Mouse (Mus musculus) cerebellum, adult 9-10 months (tissue): ENCODE data around the gene Rab27a.
"Not testable (repeated sequence)": the region's sequence is repeated elsewhere in the genome, so short reads cannot be mapped to it uniquely, and the experiment has no call there.

ENCODE experiments used
- DNase-seq: peaks from one replicate; pipeline ENCODE4 v3.0.0; 2022

Gene Rab27a

DNA sequence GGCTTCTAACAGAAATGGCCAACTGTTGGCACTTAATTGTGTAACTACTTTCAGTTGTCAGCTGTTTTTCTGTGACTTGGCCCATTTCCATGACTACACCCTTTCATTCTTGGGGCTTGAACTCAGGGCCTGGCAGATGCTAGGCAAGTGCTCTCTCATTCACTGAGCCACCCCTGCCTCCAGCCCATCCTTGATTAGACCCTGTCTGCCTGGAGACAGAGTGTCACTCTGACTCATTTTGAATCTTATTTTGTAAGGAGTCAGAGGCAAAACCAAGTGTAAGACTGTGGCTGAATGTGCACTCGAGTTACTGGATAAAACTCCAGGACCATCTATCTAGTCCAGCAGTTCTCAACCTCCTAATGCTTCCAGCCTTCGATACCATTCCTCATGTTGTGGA is 3.3 kb downstream of the Rab27a start:
- no peak for DNase-seq

DNA sequence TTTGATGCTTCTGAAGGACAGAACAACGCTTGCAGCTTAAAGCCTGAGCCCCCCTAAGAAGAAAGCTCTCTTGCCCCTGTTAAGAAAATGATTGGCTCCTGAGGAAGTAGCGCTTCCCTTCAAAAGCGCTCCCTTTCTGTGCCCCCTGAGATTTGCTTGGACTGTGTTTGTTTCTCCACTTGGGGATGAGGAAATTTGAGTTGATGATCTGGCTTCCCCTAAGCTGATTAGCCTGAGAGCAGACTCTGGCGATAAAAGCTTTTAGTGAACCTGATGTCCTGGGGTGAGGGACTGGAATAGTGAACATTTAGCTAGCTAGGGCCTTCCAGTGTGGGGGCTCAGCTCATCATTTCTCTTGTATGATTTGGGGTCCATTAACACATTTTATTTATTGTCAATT is 4.3 kb downstream of the Rab27a start:
- no peak for DNase-seq

DNA sequence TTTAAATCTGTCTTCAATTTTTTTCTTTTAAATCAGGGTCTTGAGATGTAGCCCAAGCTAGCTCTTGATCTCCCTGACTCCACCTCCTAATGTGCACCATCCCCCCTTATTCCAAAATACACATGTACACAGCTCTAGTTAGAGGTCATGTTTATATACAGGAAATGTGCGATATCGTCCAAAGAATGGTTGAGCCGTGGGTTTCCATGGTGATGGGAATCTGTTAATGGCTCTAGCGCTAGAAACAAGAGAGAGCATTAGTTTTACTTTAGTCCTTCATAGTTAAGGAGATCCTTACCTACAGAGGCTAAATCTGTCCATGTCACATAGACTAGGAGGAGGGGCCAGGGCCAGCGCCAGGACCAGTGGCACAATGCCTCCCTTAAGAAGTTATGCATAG is 5.2 kb downstream of the Rab27a start:
- no peak for DNase-seq

DNA sequence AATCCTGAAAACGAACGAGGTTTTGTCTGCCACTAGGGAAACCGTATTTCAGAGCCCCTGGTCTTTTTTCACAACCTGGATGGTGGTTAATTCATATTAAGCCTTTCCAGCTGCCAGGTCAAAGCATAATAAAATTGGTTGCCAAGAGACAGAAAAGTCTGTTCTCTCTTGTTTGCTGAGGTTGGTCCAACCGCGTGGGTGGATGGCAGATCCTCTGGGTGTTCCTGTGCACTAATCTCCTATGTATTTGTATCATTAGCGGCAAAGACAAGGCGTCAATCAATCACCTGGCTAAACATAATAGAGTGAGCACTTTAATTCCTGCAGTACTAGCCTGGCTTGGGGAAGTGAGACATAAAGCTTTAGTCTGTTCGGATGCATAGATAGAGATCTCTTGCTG is 6.0 kb downstream of the Rab27a start:
- DNase-seq = no peak

DNA sequence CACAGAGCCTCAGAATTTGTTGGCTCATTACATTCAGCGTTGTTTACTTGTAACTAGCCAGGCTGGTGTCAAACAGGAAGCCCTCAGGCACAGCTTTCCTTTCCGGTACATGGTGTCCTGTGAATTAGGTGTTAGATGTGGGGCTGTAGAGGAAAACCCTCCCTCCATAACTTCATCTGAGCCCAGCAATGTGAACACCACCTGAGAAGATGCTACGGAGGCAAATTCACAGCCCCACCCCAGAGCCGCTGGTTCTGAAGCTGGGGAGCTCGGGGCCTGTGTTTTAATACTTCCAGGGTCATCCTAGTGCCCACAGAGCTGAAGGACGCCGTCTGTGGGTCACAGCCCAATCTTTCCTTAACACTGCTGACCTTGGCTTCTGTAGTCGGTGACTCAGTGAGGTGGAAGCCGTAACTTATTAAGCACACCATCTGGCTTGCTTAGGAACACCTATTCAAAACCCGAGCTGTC is 10.8 kb downstream of the Rab27a start:
- no peak for DNase-seq

DNA sequence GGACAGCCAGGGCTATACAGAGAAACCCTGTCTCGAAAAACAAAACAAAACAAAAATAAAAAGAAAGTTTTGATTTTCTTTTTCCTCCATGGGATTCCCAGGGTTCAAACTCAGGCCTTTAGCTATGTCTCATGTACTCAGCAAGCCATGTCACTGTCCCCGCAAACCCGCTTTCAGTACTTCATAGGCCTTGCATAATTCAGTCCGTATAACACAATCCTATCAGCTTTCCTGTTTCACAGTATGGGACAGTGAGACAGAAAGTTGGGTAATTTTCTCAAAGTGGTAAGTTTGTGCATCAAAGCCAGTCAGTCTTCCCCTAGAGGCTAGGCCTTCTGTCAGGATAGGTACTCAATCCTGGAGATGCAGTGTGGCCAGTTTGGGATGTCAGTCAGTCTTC is 14.6 kb downstream of the Rab27a start:
- DNase-seq = no peak

DNA sequence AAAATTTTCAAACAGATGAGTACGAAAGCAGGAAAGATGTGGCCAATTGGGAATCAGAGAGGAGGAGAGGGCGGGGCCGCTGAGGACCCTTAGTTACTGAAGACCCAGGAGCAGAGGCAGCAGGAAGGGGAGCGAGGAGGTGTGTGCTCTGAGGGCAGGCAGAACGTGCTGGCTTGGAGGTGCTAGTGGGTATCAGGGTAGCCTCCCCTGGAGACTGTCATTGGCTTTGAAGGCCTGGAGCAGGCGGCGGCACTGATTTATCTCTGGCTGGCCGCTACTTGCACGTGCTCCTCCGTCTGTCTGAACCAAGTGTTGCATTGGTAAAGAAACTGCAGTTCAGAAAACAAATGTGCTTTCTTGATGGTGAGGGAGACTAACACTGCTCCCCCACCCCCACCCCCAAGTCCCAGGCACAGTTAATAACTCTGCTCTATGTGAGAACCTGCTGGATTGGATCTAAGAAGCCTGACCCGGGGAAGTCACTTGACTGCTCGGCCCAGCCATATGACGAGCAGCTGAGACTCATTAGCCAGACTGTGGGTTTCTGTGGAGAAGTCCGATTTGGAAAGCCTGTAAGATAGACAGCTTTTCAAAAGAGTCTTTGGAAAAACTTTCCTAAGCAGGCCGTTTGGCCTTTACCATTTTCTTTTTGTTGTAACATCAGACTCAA is 19.1 kb downstream of the Rab27a start:
- DNase-seq = no peak

DNA sequence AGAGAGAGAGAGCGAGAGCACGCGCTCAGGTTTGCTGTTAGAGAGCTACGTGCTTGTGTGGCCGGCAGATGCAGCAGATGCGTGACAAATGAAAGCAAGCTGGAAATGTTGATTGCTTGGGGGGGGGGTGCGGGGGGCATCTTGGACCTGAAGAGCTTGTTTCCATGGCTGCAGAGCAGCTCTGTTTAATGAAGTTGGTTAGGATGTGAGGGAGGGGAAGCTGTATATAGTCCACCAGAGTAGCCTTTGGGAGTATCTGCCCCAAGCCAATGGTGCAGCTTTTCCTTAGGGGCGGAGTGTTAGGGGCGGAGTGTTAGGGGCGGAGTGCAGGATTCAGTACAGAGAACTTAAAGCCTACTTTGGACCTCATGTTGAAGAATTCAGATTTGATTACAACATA is 22.4 kb downstream of the Rab27a start:
- no peak for DNase-seq

DNA sequence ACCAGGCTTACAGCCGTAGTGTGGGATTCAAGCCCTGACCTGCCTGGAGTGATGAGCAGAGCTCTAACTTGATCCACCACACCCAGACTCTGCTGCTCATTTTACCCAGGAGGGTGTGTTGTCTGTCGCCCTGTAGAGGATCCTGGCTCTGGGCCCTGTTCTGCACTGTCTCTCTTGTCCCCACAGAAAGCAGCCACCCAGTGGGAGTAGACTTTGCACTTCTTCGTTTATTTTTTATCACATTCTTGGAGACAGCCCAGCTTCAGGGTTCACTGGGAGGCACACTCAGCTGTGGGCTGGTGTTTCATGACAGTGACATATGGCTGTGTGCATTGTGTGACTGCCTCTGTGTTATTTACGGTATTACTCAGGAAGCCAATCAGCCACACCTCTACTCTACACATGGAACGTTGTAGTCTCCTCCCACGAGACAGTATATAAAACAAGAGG is 23.6 kb downstream of the Rab27a start:
- DNase-seq = no peak

DNA sequence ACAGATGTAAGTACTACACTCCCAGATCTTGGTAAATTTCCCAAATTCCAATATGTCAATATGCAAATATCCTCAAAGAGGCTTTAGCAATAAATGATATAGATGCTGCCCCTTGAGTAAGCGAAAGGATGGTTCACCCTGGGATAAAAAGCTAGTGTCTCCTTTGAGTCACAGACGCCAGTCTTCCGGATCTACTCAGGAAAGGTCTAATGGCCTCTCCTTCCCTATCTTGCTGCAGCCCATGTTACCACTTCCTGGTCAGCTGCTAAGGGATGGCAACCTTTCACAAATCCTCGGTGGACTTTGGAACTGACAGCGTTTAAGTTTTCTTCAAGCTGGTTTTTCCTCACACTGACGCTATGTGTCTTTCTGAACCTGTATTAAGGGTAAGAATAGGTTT is 24.0 kb downstream of the Rab27a start:
- no peak for DNase-seq

DNA sequence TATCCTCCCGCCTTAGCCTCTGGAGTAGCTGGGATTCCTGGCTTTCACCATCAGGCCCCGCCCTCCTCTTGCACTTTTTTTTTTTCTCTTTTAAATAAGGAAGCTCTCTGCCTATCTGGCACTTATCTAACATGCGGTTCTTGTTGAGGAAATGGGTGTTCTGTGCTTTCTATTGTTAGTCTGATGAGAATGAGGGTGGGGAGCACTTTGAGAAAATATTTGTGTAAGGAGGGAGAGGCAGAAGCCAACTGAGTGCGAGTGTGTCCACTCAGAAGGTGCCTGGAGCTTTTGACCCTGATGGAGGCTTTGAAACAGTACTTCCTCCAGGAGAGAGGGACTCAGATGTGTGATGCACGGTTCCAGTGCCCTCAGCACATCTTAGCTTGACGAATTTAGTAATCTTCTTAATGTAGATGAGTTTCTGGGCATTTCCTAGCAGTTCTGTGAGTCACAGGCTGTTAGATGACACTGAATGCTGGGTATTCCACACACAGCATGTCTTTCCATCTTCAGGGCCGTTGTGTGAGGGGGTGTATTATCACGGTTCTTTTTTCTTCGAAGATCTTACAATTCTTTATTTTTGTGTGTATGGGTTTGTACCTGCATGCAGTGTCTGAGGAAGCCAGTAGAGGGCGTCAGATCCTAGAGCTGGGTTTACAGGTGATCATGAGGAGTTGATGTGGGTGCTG is 26.5 kb downstream of the Rab27a start:
- no peak for DNase-seq

DNA sequence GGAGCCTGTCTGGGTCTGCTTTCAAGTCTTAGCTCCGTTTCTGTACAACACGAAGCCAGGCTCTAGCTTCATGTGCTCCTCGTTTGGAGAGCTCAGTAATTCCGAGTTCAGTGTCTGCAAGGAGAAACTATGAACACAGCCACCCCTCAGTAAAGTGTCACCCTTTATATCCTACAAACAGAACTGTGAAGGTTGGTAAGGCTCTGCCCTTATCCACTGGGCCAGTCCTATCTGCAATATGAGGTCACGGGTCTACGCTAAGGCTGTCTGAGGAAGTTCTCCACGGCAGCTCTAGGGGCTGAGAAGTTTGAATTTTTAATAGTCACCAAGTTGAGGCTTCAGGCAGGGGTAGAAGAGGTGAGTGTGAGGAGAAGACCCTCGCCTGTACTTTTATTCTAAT is 27.8 kb downstream of the Rab27a start:
- no peak for DNase-seq

DNA sequence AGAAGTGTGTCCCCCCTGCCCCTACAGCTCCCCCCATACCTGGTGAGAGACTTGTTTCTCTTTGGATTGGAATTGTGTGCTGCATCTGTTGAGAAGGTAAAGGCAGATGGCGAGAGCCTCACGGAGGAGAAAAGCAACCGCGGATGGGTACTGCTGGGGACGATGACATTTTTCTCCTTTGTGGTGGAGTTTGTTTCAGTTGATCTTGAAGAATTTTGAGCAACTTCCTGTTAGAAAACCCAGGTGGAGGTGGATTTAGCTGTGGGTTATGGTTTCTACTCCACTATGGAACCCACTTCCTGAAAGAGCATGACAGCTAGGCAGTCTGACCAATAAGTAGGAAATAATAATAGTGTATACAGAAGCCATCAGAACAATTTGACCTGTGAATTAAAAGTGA is 28.5 kb downstream of the Rab27a start:
- DNase-seq = no peak

DNA sequence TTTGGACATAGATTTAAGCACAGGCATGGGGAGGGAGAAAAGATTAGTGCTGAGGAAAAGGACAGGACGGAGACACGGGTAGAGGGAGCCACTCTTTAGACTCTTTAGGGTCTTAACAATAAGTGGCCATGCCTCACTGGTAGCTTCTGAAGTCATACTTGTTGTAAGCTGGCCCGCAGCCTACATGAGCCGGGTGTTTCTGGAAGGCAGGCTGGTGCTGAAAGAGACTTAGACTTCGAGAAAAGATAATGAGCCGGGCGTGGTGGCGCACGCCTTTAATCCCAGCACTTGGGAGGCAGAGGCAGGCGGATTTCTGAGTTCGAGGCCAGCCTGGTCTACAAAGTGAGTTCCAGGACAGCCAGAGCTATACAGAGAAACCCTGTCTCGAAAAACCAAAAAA is 34.7 kb downstream of the Rab27a start:
- DNase-seq = not testable (repeated sequence)

DNA sequence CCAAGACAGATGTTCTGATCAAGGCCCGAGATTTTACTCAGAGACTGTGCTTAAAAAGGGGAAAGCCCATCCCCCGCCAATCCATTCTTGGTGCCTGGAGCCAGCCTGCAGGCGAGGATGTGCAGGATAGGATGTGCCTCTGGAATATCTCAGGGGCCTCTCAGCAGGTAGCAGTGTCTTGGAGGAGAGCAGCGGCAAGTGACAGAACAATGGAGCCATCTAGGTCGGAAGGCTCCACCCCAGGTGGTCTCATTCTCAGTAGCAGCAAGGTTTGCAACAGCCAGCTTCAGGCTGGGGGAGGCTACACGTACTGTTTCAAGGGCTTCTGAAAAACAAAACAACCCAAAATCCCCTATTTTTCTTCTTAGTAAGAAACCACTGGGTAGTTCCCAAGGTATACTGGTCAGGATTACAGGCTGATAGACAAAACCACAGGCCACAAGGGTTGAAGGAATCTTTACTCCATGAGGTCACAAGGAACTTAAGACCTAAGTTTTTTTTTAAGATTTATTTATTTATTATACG is 35.2 kb downstream of the Rab27a start:
- no peak for DNase-seq

DNA sequence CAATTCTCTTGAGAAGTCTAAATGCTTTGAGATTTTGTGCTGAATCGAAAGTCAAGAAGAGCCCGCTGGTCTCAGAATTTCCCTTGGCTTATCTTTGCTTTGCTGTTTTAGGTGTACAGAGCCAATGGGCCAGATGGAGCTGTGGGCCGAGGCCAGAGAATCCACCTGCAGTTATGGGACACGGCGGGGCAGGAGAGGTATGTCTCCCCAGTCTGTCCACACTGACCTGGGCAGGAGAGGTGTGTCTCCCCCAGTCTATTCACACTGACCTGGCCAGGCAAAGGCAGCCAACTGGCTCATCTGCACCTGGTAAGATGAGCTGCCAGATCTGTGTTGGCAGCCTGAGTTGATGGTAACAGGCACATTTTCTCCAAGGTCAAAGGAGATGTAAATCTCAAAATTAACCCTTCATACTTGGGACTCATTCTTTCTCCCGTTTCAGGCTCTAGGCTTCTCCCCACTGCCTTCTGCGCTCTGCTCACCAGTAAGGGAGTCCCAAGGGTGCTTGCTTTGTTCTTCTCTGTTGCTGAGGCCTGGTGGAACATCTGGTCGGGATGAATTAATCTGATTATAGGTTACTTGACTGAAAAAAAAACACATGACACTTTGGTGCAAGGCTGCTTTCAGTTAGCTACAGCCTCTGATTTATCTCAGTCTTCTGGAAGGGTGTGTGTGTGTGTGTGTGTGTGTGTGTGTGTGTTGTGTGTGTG is 37.8 kb downstream of the Rab27a start:
- peak; percentile 93 for DNase-seq

DNA sequence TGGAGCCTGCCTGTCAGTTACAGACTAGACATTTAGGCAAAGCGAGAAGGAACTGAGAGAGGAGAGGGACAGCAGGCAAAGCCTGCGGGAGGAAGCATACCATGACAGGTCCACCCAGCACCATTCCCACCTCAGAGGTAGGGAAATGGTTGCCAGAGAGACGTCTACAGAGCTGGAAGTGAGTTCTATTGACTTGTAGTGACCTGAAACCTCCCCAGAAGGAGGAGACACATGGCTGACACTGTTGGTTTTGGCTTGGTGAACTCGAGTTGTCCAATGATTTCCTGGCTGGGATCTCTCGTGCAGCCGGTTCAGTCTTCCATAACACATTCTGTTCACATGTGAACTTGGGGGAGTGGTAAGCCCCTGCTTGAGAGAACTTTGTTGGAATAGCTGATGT is 39.3 kb downstream of the Rab27a start:
- no peak for DNase-seq

DNA sequence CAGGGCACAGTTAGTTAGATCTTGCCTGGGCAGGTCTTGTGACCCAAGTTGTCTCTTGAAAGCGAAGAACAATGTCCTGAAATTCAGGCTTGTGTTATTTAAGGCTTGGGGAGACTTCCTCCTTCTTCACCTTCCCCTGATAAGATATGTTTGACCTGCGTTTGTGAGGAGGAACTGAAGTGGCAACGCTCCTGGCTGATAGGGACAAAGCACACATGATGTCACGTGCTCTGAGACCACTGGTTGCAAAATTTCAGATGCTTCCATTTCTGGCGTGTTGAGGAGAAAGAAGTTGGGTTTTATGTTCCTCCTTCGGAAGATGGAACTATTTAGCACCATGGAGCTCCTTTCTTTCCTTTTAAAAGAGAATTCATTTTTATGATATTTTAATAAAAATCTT is 41.2 kb downstream of the Rab27a start:
- no peak for DNase-seq

DNA sequence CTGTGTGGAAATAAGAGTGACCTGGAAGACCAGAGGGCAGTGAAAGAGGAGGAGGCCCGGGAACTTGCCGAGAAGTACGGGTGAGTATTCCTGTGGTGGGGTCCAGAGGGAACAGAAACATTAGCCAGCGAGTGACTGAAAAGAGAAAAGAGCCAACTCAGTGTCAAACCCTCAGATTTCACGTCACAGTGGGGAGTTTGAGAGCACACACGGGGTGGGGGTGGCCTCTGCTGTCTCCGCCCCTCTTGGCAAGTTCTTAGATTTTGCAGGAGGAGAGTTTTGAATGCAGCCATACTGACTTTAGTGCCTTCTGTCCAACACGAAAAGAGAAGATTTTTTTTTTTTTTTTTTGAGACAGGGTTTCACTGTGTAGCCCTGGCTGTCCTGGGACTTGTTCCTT is 42.5 kb downstream of the Rab27a start:
- DNase-seq = no peak

DNA sequence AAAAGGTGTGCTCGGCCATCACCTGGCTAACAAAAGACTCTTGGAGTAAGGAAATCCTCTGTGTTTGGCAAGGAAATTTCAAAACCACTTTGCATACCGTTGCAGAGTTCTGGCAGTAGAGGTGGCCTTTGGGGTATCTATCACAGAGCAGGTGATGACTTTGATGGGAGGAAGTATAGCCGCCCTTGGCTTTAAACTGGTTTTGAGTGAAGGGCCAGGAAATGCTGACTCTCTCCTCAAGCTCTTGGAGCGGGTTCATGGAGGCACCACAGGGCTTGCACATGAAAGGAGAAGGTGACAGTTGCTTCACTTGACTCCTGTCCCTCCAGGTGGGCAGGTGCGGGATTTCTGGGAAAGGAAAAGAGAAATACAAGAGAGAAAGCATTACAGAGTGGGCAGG is 42.9 kb downstream of the Rab27a start:
- DNase-seq = no peak

DNA sequence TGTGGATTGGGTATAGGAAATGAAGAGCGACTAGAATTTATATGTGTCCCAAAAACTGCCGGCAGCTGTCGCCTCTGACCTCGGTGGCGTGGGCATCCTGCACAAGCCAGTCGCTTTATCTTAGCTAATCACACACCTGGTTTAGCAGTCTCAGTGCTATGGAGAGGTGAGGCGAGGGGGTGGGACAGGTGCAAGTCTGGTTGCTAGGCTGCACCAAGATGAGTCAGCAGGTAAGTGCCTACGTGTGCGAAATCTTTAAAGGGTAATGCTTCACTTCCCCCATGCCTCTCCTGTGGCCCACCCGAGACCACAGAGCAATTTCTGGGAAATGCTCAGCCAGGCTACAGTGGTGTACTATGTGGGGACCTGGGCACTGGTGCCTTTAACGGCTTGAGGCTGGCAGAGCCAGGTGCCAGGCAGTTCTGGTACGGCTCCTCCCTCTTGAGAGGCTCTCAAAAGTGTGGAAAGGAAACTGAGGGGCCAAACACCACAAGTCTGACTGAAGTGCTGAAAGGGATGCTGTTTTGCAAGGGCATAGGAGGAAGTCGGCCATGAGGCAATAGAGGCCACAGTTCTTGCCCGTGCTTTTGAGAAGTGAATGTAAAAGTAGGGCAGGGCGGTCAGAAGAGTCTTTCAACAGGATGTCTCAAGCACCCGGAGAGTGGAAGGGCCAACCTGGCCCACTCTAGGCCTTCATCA is 44.7 kb downstream of the Rab27a start:
- no peak for DNase-seq

DNA sequence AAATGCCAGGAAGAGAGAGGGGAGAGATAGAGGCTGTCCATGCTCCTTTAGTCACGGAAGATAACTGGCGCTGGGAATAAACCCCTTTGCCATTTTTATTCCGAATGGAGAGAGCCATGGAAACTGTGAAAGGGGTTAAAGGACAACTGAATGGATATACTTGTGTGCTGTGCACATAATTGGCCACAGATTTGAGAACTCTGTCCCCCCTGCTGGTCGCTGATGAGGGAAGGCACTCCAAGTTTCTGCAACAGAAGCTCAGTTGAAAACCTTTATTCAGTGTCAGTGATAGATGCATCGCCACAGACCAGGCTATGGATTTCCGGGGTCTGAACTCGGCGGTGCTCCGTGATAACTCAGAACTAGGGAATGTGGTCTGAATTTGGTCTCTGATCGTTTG is 45.5 kb downstream of the Rab27a start:
- no peak for DNase-seq

DNA sequence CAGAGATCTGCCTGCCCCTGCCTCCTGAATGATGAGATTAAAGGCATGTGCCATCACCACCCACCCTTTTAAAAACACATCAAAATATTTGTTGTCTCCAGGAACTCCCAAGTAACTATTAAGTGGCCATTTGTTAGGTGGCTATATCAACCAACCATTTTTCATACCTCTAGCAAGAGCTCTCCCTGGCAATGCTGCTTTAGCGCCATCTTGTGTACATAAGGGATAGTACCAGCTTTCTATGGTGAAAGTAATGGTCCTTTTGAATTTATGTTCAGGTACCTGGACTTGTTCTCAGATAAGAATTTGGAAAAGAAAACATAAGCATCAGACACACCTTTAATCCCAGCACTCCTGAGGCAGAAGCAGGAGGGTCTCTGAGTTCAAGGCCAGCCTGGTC is 47.1 kb downstream of the Rab27a start:
- DNase-seq = peak; percentile 83
